Mouse (Mus musculus): ENCODE results near the gene Nutf2-ps1. TPM values are rescaled to one million over a fixed set of nuclear protein-coding genes. Genes with fewer than 3 reads are reported as not detected.

Gene Nutf2-ps1
- 45.5 and 118 TPM in 2 replicates for polyA plus RNA-seq (2012; ENCODE audit: low replicate concordance)

GRCm38 (mm10) chr19:53588968-53589367 lies at the start of gene Nutf2-ps1:
TSS of gene Nutf2-ps1 (minus strand) at chr19:53589068.

GRCm38 (mm10) chr19:53599757-53600539 lies 11.1 kb upstream of the Nutf2-ps1 start, which contains the start of gene Smc3:
TSS of gene Smc3 (plus strand) at chr19:53600398.

Other genes starting within 250 kb of the Nutf2-ps1 start
- gene Gm10197, start 217.3 kb downstream of the Nutf2-ps1 start, polyA plus RNA-seq (2012; ENCODE audit: low replicate concordance) = not detected in 2 replicates
- 135 and 136 TPM in 2 replicates for gene Smndc1, start 198.5 kb downstream of the Nutf2-ps1 start, polyA plus RNA-seq (2012; ENCODE audit: low replicate concordance)
- gene Dusp5, start 60.0 kb downstream of the Nutf2-ps1 start, polyA plus RNA-seq (2012; ENCODE audit: low replicate concordance) = 3.0 and 3.7 TPM in 2 replicates
- 14.0 and 22.5 TPM in 2 replicates for gene Smc3, start 11.3 kb upstream of the Nutf2-ps1 start, polyA plus RNA-seq (2012; ENCODE audit: low replicate concordance)
- 0.14 and 2.1 TPM in 2 replicates for gene Rbm20, start 88.2 kb upstream of the Nutf2-ps1 start, polyA plus RNA-seq (2012; ENCODE audit: low replicate concordance)

Measured in leukemia stem cell, adult 10-12 weeks (primary cell).